Mouse (Mus musculus) liver, adult 2 months (tissue): ENCODE data around the gene Sfxn5. TPM values are rescaled to one million over a fixed set of nuclear protein-coding genes. Genes with fewer than 3 reads are reported as not detected.

Source experiments
- DNase-seq: peaks from one replicate; pipeline ENCODE4 v3.0.0-alpha.2; 2011; ENCODE audit warnings: low read depth, low spot score; ENCODE audit errors: extremely low read depth
- H3K27ac ChIP-seq: fragments of 200-500 bp; replicated peaks from 2 replicates; pipeline ENCODE4 v1.5.1; 2012; ENCODE audit warnings: low read depth, mild to moderate bottlenecking, control low read depth, inconsistent platforms, low read length; ENCODE audit not compliant: insufficient read depth
- H3K27me3 ChIP-seq: fragments of 200-500 bp; 2 replicates; pipeline ENCODE4 v1.6.1; 2012; ENCODE audit warnings: mild to moderate bottlenecking, moderate library complexity, low read length, inconsistent platforms; ENCODE audit not compliant: control insufficient read depth, insufficient read depth
- H3K36me3 ChIP-seq: fragments of 200-500 bp; 2 replicates; pipeline ENCODE4 v1.6.1; 2012; ENCODE audit warnings: low read length, inconsistent platforms; ENCODE audit not compliant: control insufficient read depth, insufficient read depth
- H3K4me1 ChIP-seq: fragments of 200-500 bp; 2 replicates; pipeline ENCODE4 v1.6.1; 2011; ENCODE audit warnings: low read length; ENCODE audit not compliant: control insufficient read depth, insufficient read depth
- H3K4me3 ChIP-seq: fragments of 200-500 bp; 2 replicates; pipeline ENCODE4 v1.5.1; 2011; ENCODE audit warnings: low read depth, mild to moderate bottlenecking, control low read depth, low read length, moderate library complexity; ENCODE audit not compliant: insufficient read depth
- H3K79me2 ChIP-seq: fragments of 200-500 bp; 2 replicates; pipeline ENCODE4 v1.6.1; 2012; ENCODE audit warnings: inconsistent platforms, mild to moderate bottlenecking, low read length, moderate library complexity; ENCODE audit not compliant: control insufficient read depth, insufficient read depth
- H3K9ac ChIP-seq: fragments of 200-500 bp; 2 replicates; pipeline ENCODE4 v1.6.1; 2012; ENCODE audit warnings: low read depth, mild to moderate bottlenecking, control low read depth, inconsistent platforms, low read length
- CTCF ChIP-seq: fragments of 200-500 bp; IDR thresholded peaks from 2 replicates; pipeline ENCODE4 v1.5.1; 2011; ENCODE audit warnings: low read depth, low read length, control low read depth
- POLR2A ChIP-seq: fragments of 200-500 bp; IDR thresholded peaks from 2 replicates; pipeline ENCODE4 v1.6.1; 2011; ENCODE audit warnings: low read length, control low read depth; ENCODE audit not compliant: insufficient read depth; ENCODE audit errors: extremely low read depth
- WGBS: fragments of 180-500 bp; shearing (Covaris S2); methylation state at CpG from one replicate; pipeline ENCODE4 v1.1.7; 2018; 5-methylcytosine and 5-hydroxymethylcytosine counted together
- polyA plus RNA-seq: library from polyadenylated mRNA; depleted of rRNA; stranded (reverse); fragments of >200 nt; gene quantifications from 2 replicates; pipeline ENCODE4 v1.2.3, GENCODE M21; 2012
- total RNA-seq: library from RNA; depleted of rRNA; stranded (reverse); fragments of >200 nt; gene quantifications from 2 replicates; pipeline ENCODE4 v1.2.3, GENCODE M21; 2014

The Sfxn5 gene
- total and polyA plus RNA-seq, 2 experiments, result 23.4 to 23.6 TPM

DNA sequence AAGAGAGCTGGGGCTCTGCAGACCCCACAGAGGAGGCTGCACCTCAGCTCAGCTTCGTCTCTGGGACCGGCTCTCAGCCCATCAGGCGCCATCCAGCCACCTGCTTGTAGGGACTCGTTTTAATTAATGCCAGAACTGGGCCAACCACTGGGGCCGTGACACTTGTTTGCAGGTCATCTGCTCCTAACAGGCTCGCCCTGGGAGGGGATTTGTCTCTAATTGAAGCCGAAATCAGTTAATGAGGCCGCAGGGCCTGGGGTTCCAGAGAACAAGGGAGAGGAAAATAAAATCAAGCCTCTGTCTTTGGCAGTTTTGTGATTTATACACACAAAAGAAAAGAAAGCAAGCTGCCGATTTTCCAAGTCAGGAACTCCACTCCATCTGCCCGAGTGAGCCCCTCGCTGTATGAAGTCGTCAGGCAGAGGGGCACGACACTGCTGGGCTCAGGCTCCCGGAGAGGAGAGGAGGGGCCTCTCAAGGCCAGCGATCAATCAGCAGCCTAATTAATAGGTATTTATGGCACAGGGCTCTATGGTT is 68.2 kb downstream of the Sfxn5 start:
- Histone ChIP-seq H3K27me3 (no peaks in the 10 kb centered on the region), H3K9ac (no peak overlapping the region), H3K36me3 (no peaks in the 10 kb centered on the region), H3K4me1 (peaks cover 6% of the 10 kb centered on the region), H3K79me2 (no peaks in the 10 kb centered on the region), H3K4me3 (no peak overlapping the region), H3K27ac (no peak overlapping the region)
- 79% methylated on average over 15 of the region's 15 CpGs for WGBS
- TF ChIP-seq POLR2A (no peak), CTCF (no peak)
- no peak for DNase-seq

DNA sequence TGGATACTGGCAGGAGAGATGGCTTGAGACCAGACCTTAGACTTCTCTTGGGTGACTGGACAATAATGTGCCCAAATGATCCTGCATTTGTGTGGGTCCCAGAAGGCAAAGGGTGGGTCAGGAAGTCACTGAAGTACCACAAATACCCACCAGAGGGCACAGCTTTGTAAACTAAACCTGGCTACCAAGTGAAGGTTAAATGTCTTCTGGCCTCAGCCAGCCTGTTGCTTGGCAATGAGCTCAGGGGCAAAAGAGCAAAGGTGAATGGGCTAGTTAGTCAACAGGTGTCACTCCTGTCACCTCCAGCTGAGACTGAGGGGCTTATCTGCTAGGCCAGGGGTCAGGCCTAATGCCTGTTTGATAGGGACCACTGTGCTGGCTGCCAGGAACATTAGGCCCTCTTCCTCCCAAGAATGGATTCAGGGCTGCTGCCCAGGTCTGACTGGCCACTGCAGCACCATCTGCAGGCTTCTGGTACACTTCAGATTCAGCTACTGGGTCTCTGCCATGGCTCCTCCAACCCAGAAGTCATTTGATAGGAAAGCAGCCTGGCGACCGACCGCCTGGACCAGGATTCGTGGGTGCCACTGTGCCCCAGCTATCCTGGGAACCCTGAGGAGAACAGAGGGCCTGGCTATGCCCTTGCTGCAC is 70.2 kb downstream of the Sfxn5 start:
- Histone ChIP-seq H3K4me3 (no peak overlapping the region), H3K27ac (peak overlapping the region; percentile 63), H3K4me1 (peaks cover 6% of the 10 kb centered on the region), H3K36me3 (no peaks in the 10 kb centered on the region), H3K9ac (no peak overlapping the region), H3K27me3 (no peaks in the 10 kb centered on the region), H3K79me2 (no peaks in the 10 kb centered on the region)
- TF ChIP-seq CTCF (peak; percentile 45; the same call in 1 of the 2 replicates), POLR2A (no peak)
- 32% methylated on average over 4 of the region's 4 CpGs for WGBS
- DNase-seq, result peak; percentile 90

DNA sequence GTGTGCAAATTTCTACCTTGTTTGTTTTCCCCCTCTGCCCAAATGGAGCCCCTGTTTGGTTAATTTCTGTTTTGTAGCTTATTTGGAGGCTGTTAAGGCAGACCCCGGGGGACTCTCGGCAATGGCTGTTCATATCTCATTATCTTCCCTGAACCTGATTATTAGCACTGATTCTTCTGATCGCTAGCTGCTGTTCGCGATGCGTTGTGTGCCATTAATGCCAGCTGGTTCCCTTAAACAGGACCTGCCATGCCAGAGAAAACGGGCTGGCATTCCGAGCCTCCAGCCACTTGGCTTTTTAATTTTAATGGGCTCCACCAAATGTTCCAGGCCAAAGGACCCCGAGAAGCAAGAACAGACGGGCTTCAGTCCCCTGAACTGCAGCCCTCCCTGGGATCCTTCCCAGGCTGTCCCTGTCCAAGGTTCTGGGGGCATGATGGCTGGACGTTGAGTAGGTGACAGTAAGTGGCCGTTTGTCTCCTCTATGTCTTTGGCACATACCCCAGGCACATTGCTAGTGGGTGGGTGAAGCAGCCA is 74.1 kb downstream of the Sfxn5 start:
- Histone ChIP-seq H3K9ac (no peak overlapping the region), H3K4me1 (peaks cover 12% of the 10 kb centered on the region), H3K4me3 (no peak overlapping the region), H3K36me3 (no peaks in the 10 kb centered on the region), H3K79me2 (no peaks in the 10 kb centered on the region), H3K27ac (no peak overlapping the region), H3K27me3 (no peaks in the 10 kb centered on the region)
- TF ChIP-seq POLR2A, result no peak
- TF ChIP-seq CTCF, result no peak
- 92% methylated on average over 12 of the region's 12 CpGs for WGBS
- no peak for DNase-seq

DNA sequence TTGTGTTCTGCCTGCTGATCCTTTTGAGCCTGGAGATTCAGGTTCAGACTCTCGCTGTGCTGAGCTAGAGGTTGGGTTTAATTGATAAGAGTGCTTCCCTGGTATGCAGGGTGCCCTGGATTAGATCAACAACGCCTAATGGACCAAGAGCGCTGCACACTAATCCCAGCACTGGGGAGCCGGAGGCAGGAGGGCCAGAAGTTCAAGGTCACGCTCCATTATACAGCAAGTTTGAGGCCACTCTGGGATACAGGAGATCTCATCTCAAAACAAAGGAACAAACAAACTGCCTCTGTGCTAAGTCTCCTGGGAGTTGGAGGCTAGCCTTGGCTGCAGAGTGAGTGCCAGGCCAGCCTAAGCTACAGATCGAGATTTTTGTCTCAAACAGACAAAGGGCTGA is 77.6 kb downstream of the Sfxn5 start:
- H3K79me2 ChIP-seq, result no peaks in the 10 kb centered on the region
- no peaks in the 10 kb centered on the region for H3K27me3 ChIP-seq
- no peak overlapping the region for H3K27ac ChIP-seq
- no peak for DNase-seq
- no peaks in the 10 kb centered on the region for H3K36me3 ChIP-seq
- WGBS, result 90% methylated on average over 6 of the region's 6 CpGs
- H3K4me1 ChIP-seq, result peaks cover 11% of the 10 kb centered on the region
- no peak overlapping the region for H3K4me3 ChIP-seq
- no peak for TF ChIP-seq CTCF
- no peak for TF ChIP-seq POLR2A
- no peak overlapping the region for H3K9ac ChIP-seq

DNA sequence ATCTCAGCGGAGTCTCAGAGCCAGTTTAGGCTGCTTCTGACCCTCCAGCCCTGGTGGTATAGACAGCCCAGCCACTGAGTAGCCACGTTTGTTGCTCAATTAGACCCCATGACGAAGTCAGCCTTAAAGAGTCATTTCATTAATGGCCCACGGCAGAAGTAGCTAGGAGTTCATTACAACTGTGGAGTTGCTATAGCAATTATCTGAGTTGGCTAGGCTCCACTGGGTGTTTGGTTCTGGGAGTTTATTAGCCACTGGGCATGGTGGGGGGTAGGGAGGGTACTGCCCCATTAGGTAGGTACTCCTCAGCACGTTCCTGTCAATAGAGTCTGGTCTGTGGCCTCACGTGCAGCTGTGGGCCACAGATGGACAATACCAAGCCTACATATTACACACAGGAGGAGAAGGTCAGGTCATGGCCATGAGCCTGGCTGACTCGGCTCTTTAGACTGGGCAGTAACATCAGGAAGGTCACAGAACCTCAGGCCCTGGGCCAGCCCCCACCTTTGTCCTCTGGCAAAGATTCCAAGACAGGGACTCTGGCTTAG is 79.2 kb downstream of the Sfxn5 start:
- TF ChIP-seq POLR2A (no peak), CTCF (no peak)
- Histone ChIP-seq H3K4me3 (no peak overlapping the region), H3K4me1 (peaks cover 11% of the 10 kb centered on the region), H3K79me2 (no peaks in the 10 kb centered on the region), H3K27ac (no peak overlapping the region), H3K36me3 (no peaks in the 10 kb centered on the region), H3K9ac (no peak overlapping the region), H3K27me3 (no peaks in the 10 kb centered on the region)
- DNase-seq, result peak; percentile 87
- 31% methylated on average over 7 of the region's 7 CpGs for WGBS

DNA sequence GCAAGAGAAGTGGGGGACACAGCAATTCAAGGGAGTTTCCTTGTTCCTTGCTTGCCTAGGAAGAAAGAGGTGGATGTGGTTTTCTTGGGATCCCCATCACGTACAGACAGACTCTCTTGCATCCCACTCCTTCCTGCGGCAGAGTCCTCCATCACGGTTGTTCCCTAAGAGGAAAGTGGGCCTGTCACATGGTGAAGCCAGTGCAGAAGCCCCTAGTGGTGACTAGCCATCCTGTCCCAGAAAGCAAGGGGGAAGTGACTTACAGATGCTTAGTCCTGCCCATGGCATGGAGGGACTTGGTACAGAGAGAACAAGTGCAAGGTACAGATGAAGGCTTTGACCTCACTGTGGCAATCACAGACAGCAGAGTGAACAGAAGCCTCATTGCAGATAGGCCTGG is 79.9 kb downstream of the Sfxn5 start:
- no peak overlapping the region for H3K9ac ChIP-seq
- TF ChIP-seq CTCF, result no peak
- no peak for TF ChIP-seq POLR2A
- no peak for DNase-seq
- peaks cover 11% of the 10 kb centered on the region for H3K4me1 ChIP-seq
- WGBS, result 89% methylated on average over 3 of the region's 3 CpGs
- H3K27me3 ChIP-seq, result no peaks in the 10 kb centered on the region
- H3K36me3 ChIP-seq, result no peaks in the 10 kb centered on the region
- H3K79me2 ChIP-seq, result no peaks in the 10 kb centered on the region
- no peak overlapping the region for H3K4me3 ChIP-seq
- no peak overlapping the region for H3K27ac ChIP-seq
